Mouse (Mus musculus): ENCODE data around the gene Spata2. TPM values are rescaled to one million over a fixed set of nuclear protein-coding genes. Genes with fewer than 3 reads are reported as not detected.
A peak's percentile ranks its signal among the peaks of the same experiment; 100 is the strongest.

Spata2 gene
- polyA plus RNA-seq, 1 experiment from 2014 or later = 14.8 TPM

DNA sequence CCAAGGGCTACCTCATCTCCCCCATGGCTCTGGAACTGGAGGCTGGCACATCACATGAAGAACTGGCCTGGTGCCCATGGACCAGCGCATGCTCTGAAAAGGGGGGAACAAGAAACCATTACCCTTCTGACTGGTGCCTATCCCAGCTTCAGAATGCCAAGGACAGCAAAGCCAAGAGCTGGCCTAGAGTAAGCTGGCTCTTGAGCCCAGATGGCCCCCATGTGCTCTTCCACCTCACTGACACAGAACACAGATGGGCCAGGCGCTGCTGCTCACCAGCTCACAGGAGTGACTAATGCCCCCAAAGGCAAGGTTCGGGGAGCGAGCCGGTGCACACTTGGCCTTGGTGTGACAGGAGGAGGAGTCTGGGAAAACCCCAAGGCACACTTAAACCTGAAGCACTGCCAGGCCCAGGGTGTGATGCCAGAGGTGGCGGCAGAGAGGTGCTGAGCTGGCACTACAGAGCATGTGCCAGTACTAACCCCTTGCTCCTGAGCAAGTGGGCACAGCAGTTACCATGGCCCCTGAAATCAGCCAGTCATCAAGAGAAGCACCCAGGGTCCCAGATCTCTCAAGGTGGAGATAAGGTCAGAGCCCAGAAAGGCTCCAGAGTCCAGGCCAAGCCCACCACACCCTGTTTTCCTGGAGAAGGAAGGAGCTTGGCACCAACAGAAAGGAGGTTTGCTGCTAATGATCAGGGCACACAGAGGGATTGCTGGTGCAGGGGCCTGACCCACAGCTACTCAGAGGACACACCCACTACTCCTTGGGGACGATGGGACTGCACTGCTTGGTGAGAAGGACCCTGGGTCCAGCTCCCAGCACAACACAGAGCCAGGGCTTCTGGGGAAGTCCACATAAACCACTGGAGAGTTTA lies 6.9 kb downstream of the Spata2 start:
- Histone ChIP-seq H3K36me3 (ENCODE audit: control insufficient read depth, insufficient read depth, low read length) (peaks cover 20% of the 10 kb centered on the region), H3K27ac (ENCODE audit: low read length) (no peak overlapping the region), H3K27me3 (ENCODE audit: control insufficient read depth, insufficient read depth, low read depth, low read length) (no peaks in the 10 kb centered on the region), H3K9me3 (ENCODE audit: control insufficient read depth, low read length) (no peaks in the 10 kb centered on the region), H3K9ac (ENCODE audit: low read length) (no peak overlapping the region), H3K4me3 (ENCODE audit: low read length) (no peak overlapping the region), H3K4me1 (replicated peaks; ENCODE audit: control insufficient read depth, insufficient read depth, low read length) (no peaks in the 10 kb centered on the region; the same call in 1 of the 2 replicates), H3K4me2 (ENCODE audit: low read depth, low read length) (no peak overlapping the region)
- 0 out of 2 replicates have a peak, but pooled peaks have one; percentile 7 for ATAC-seq (ENCODE audit: low read depth)
- 80% methylated on average over 7 of the region's 7 CpGs for WGBS

DNA sequence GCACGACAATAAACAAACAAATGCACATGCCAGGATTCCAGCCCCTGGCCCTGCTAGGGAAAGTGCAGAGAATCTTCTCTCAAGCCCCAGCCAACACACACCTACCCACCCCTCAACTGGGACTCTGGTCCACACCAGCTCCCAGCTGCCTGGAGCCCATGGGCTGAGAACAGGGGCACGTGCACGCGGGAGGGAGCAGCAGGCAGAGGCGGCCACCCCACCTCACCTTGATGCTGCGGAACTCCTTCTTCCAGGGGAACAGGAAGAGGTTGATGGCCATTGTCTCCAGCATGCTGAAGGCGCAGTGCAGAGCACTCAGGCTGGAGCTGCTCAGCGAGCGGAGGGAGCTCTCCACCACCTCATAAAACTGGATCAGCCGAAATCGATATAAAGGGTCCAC lies 7.8 kb downstream of the Spata2 start:
- Histone ChIP-seq H3K4me3 (ENCODE audit: low read length) (no peak overlapping the region), H3K9ac (ENCODE audit: low read length) (no peak overlapping the region), H3K27me3 (ENCODE audit: control insufficient read depth, insufficient read depth, low read depth, low read length) (no peaks in the 10 kb centered on the region), H3K9me3 (ENCODE audit: control insufficient read depth, low read length) (no peaks in the 10 kb centered on the region), H3K27ac (ENCODE audit: low read length) (no peak overlapping the region), H3K4me1 (replicated peaks; ENCODE audit: control insufficient read depth, insufficient read depth, low read length) (no peaks in the 10 kb centered on the region), H3K4me2 (ENCODE audit: low read depth, low read length) (no peak overlapping the region), H3K36me3 (ENCODE audit: control insufficient read depth, insufficient read depth, low read length) (peaks cover 20% of the 10 kb centered on the region)
- WGBS = 90% methylated on average over 11 of the region's 11 CpGs
- ATAC-seq (ENCODE audit: low read depth) = no peak

DNA sequence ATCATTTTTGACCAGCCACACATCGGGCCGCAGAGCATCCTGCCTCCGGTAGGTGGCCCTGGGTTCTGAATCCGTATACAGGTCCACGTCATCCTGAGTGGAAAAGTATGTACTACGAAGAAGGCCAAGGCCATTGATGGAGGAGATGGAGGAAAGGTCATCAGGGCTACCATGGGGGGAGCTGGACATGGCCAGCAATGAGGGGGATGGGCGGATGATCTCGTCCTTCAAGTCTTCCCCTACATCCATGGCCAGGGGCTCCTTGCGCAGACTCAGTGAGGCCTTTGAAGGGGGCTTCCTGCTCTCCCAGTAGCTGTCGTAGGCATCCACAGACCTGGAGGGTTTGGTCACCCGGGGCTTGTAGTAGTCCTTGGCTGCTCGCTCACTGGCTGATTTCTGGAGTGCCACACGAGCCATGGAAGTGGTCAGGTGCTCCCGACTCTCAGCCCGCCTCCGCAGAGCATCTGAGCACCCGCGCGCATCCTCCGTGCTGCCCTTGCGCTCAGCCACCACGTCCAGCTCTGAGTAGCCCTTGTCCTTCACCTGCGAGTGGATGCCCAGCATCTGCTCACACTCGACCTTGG lies 8.8 kb downstream of the Spata2 start:
- no peak overlapping the region for H3K27ac ChIP-seq (ENCODE audit: low read length)
- H3K9ac ChIP-seq (ENCODE audit: low read length) = no peak overlapping the region
- H3K36me3 ChIP-seq (ENCODE audit: control insufficient read depth, insufficient read depth, low read length) = peaks cover 20% of the 10 kb centered on the region
- H3K4me1 ChIP-seq (replicated peaks; ENCODE audit: control insufficient read depth, insufficient read depth, low read length) = no peaks in the 10 kb centered on the region
- no peak for ATAC-seq (ENCODE audit: low read depth)
- no peaks in the 10 kb centered on the region for H3K27me3 ChIP-seq (ENCODE audit: control insufficient read depth, insufficient read depth, low read depth, low read length)
- 91% methylated on average over 24 of the region's 24 CpGs for WGBS
- no peak overlapping the region for H3K4me3 ChIP-seq (ENCODE audit: low read length)
- no peaks in the 10 kb centered on the region for H3K9me3 ChIP-seq (ENCODE audit: control insufficient read depth, low read length)
- H3K4me2 ChIP-seq (ENCODE audit: low read depth, low read length) = no peak overlapping the region

DNA sequence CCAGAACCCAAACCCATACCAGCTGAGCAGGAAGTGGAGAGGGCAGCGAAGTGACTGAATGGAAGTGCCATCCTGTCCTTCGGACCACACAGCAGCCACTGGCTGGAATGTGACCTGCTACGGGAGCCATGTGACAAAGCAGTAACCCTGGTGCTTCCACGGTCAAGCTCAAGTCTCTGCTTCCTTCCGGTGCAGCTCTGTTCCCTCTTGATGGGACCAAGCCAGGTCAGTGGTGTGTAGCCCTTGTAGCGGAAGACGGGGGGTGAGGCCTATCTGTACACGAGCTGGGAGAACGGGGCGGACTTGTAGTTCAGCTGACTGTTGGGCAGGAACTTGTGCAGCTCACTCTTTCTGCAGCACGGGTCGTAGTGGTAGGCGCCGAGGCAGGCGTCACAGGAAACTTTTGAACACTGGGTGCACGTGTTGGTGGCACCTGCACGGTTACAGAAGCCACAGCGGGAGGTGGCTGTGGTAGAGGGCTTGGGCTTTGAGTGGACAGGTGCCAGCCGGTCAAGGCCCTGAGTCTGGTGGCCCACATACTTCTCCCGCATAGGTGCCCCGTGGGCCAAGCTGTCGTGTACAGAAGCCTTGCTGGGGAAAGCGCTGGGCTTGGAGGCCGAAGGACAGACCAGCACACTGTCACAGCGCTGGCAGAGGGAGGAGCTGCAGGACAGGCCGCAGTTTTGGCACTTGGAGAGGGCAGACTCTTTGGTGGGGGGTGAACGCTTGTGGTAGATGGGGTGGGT lies 9.4 kb downstream of the Spata2 start:
- 88% methylated on average over 27 of the region's 27 CpGs for WGBS
- ATAC-seq (ENCODE audit: low read depth) = no peak

DNA sequence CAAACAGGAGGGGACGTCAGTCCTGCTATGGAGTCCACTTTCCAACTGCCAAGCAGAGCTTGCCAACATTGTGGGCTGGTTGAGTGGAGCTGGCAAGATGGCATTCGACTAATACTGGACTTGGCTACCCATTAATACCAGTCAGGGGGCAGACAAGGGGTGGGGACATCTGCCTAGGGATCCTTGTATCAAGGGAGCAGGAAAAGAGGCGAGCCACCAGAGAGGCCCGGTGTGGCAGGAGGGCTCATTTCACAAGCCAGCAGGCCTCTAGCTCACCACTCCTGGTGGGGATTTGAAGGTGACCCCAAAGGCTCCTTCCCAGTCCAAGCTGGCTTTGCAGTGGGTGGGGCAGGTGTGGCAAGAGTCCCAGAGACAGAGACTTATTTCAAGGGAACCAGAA lies 10.0 kb downstream of the Spata2 start:
- H3K9me3 ChIP-seq (ENCODE audit: control insufficient read depth, low read length) = no peaks in the 10 kb centered on the region
- no peak overlapping the region for H3K4me2 ChIP-seq (ENCODE audit: low read depth, low read length)
- WGBS = 87% methylated on average over 4 of the region's 4 CpGs
- no peak overlapping the region for H3K4me3 ChIP-seq (ENCODE audit: low read length)
- H3K4me1 ChIP-seq (replicated peaks; ENCODE audit: control insufficient read depth, insufficient read depth, low read length) = no peaks in the 10 kb centered on the region
- no peak overlapping the region for H3K9ac ChIP-seq (ENCODE audit: low read length)
- H3K27ac ChIP-seq (ENCODE audit: low read length) = no peak overlapping the region
- H3K27me3 ChIP-seq (ENCODE audit: control insufficient read depth, insufficient read depth, low read depth, low read length) = no peaks in the 10 kb centered on the region
- ATAC-seq (ENCODE audit: low read depth) = no peak
- peaks cover 20% of the 10 kb centered on the region for H3K36me3 ChIP-seq (ENCODE audit: control insufficient read depth, insufficient read depth, low read length)

More for the DNA sequence above, 9.4 kb downstream of the Spata2 start:
- H3K4me1 ChIP-seq (replicated peaks; ENCODE audit: control insufficient read depth, insufficient read depth, low read length) = no peaks in the 10 kb centered on the region
- H3K27me3 ChIP-seq (ENCODE audit: control insufficient read depth, insufficient read depth, low read depth, low read length) = no peaks in the 10 kb centered on the region
- no peak overlapping the region for H3K27ac ChIP-seq (ENCODE audit: low read length)
- no peaks in the 10 kb centered on the region for H3K9me3 ChIP-seq (ENCODE audit: control insufficient read depth, low read length)
- H3K9ac ChIP-seq (ENCODE audit: low read length) = no peak overlapping the region
- H3K4me3 ChIP-seq (ENCODE audit: low read length) = no peak overlapping the region
- H3K36me3 ChIP-seq (ENCODE audit: control insufficient read depth, insufficient read depth, low read length) = peaks cover 20% of the 10 kb centered on the region
- H3K4me2 ChIP-seq (ENCODE audit: low read depth, low read length) = no peak overlapping the region

DNA sequence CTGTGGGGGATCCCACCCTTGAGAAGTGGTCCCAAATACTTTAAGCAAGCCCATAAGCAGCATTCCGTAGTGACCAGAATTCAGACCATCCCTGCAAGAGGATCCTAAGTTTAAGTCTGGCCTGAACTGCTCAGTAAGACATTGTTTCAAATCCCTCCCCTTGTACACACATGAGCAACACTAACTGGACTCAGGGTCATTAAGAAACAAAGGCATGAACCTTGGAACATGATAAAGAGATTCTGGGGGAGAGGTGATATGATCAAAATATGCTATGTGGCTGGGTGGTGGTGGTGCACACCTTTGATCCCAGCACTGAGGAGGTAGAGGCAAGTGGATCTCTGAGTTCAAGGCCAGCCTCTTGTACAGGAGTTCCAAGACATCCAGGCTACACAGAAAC lies 13.2 kb downstream of the Spata2 start:
- Histone ChIP-seq H3K36me3 (ENCODE audit: control insufficient read depth, insufficient read depth, low read length) (peaks cover 23% of the 10 kb centered on the region), H3K4me3 (ENCODE audit: low read length) (no peak overlapping the region), H3K9ac (ENCODE audit: low read length) (no peak overlapping the region), H3K4me1 (replicated peaks; ENCODE audit: control insufficient read depth, insufficient read depth, low read length) (peaks cover 7% of the 10 kb centered on the region; the same call in 1 of the 2 replicates), H3K27me3 (ENCODE audit: control insufficient read depth, insufficient read depth, low read depth, low read length) (no peaks in the 10 kb centered on the region), H3K9me3 (ENCODE audit: control insufficient read depth, low read length) (no peaks in the 10 kb centered on the region), H3K4me2 (ENCODE audit: low read depth, low read length) (no peak overlapping the region), H3K27ac (ENCODE audit: low read length) (no peak overlapping the region)
- 89% methylated on average over 1 of the region's 1 CpGs for WGBS
- no peak for ATAC-seq (ENCODE audit: low read depth)

DNA sequence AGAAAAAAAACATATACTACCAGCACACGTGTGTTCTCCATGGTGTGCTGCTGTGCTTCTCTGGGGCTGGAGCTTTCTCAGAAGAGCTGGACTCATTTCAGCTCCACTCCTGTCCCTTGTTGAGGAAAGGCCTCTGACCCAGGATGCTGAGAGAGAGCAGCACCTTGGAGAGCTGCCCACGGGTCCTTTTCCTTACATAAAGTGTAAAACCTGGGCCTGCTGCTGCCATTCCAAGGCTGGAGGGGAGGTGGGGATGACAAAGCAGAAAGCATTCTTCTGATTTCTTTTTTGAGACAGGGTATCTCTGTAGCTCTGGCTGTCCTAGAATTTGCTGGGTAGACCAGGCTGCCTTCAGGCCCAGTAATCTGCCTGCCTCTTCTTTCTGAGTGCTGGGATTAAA lies 14.6 kb downstream of the Spata2 start:
- Histone ChIP-seq H3K36me3 (ENCODE audit: control insufficient read depth, insufficient read depth, low read length) (peaks cover 21% of the 10 kb centered on the region), H3K9ac (ENCODE audit: low read length) (no peak overlapping the region), H3K4me3 (ENCODE audit: low read length) (no peak overlapping the region), H3K4me2 (ENCODE audit: low read depth, low read length) (no peak overlapping the region), H3K27ac (ENCODE audit: low read length) (no peak overlapping the region), H3K9me3 (ENCODE audit: control insufficient read depth, low read length) (no peaks in the 10 kb centered on the region), H3K27me3 (ENCODE audit: control insufficient read depth, insufficient read depth, low read depth, low read length) (no peaks in the 10 kb centered on the region), H3K4me1 (replicated peaks; ENCODE audit: control insufficient read depth, insufficient read depth, low read length) (peaks cover 7% of the 10 kb centered on the region; the same call in 1 of the 2 replicates)
- WGBS = 34% methylated on average over 2 of the region's 2 CpGs
- no peak for ATAC-seq (ENCODE audit: low read depth)

DNA sequence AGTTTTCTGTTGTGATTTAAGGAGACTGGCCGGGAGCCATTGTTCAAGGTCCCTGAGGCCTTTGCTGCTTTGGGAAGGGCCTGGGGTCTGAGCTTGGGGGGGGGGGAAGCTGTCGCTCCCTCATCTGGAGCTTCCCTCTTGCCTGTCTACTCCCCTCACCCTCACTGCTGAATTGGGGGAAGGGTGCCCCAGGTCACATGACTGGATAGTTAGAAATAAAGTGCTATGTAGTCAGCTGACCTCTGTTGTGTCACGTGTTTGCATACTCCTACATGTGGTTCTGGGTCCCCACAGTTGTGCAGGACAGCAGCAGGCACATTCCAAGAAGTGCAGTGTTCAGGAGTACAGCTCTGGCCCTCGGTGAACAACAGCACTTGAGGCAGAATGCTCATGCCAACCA lies 15.9 kb downstream of the Spata2 start:
- Histone ChIP-seq H3K27ac (ENCODE audit: low read length) (peak overlapping the region; percentile 11; the same call in 1 of the 2 replicates), H3K4me2 (ENCODE audit: low read depth, low read length) (no peak overlapping the region), H3K36me3 (ENCODE audit: control insufficient read depth, insufficient read depth, low read length) (peaks cover 25% of the 10 kb centered on the region), H3K27me3 (ENCODE audit: control insufficient read depth, insufficient read depth, low read depth, low read length) (no peaks in the 10 kb centered on the region), H3K4me1 (replicated peaks; ENCODE audit: control insufficient read depth, insufficient read depth, low read length) (peaks cover 7% of the 10 kb centered on the region; the same call in 1 of the 2 replicates), H3K9me3 (ENCODE audit: control insufficient read depth, low read length) (no peaks in the 10 kb centered on the region), H3K4me3 (ENCODE audit: low read length) (no peak overlapping the region), H3K9ac (ENCODE audit: low read length) (no peak overlapping the region)
- ATAC-seq (ENCODE audit: low read depth) = 0 out of 2 replicates have a peak, but pooled peaks have one; percentile 6
- WGBS = 56% methylated on average over 4 of the region's 4 CpGs

DNA sequence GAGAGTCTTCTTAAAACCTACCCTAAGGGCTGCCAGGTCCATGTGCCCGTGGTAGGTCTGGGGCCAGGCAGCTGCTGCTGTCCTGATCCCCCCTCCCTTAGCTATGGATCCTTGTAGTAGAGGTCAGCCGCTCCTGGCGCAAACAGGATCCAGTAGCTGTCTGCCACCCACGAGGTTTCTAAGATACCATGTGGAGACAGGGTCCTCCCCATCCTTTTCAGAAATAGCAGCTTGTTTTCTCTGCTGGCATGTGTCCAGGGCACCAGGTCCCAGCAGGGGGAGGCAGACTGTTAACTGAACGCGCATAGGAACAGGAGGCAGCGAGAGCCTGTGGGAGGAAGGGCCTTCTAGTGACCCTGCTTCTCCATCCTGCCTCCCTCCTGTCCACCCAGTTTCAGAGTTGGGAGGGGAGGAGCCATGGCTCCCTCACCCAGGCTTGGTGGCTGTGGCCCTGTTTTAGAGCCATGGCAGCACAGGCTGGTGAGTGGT lies 16.4 kb downstream of the Spata2 start:
- peak; percentile 72 for ATAC-seq (ENCODE audit: low read depth)
- 17% methylated on average over 7 of the region's 7 CpGs for WGBS
- peaks cover 7% of the 10 kb centered on the region; the same call in 1 of the 2 replicates for H3K4me1 ChIP-seq (replicated peaks; ENCODE audit: control insufficient read depth, insufficient read depth, low read length)
- H3K27me3 ChIP-seq (ENCODE audit: control insufficient read depth, insufficient read depth, low read depth, low read length) = no peaks in the 10 kb centered on the region
- no peaks in the 10 kb centered on the region for H3K9me3 ChIP-seq (ENCODE audit: control insufficient read depth, low read length)
- peaks cover 27% of the 10 kb centered on the region for H3K36me3 ChIP-seq (ENCODE audit: control insufficient read depth, insufficient read depth, low read length)
- H3K4me3 ChIP-seq (ENCODE audit: low read length) = no peak overlapping the region
- no peak overlapping the region for H3K4me2 ChIP-seq (ENCODE audit: low read depth, low read length)
- H3K9ac ChIP-seq (ENCODE audit: low read length) = no peak overlapping the region
- peak overlapping the region; percentile 11; the same call in 1 of the 2 replicates for H3K27ac ChIP-seq (ENCODE audit: low read length)

Measured in lung, embryonic 16.5 days (tissue).